Mouse (Mus musculus) right cerebral cortex, postnatal 36 days (tissue): Measurements from ENCODE around the gene D030056L22Rik.

Experiments used
- DNase-seq, 2 experiments: peaks; one replicate each; pipeline ENCODE4 v3.0.0; 2022; ENCODE audit warnings: low spot score in 2 of 2, mixed read lengths in 1 of 2

The D030056L22Rik gene

GRCm38 (mm10) chr19:18731077-18731476 is 18.1 kb downstream of the D030056L22Rik start:
- no peak for DNase-seq

GRCm38 (mm10) chr19:18735901-18736300 is 22.9 kb downstream of the D030056L22Rik start:
- DNase-seq, result no peak

- no peak for DNase-seq
Measured at GRCm38 (mm10) chr19:18739146-18739545, 26.2 kb downstream of the D030056L22Rik start.

GRCm38 (mm10) chr19:18743946-18744345 is 31.0 kb downstream of the D030056L22Rik start:
- DNase-seq, result no peak

GRCm38 (mm10) chr19:18746576-18747340 is 33.8 kb downstream of the D030056L22Rik start:
- DNase-seq, result no peak

- no peak for DNase-seq
Measured at GRCm38 (mm10) chr19:18747379-18747778, 34.4 kb downstream of the D030056L22Rik start.

- no peak for DNase-seq
Measured at GRCm38 (mm10) chr19:18749598-18750339, 36.8 kb downstream of the D030056L22Rik start, which contains the start of gene Trpm6. Gene Trpm6, plus strand, starts transcription at chr19:18749983.

GRCm38 (mm10) chr19:18757191-18757590 is 44.2 kb downstream of the D030056L22Rik start:
- DNase-seq, result no peak

GRCm38 (mm10) chr19:18757706-18758105 is 44.7 kb downstream of the D030056L22Rik start:
- no peak for DNase-seq

GRCm38 (mm10) chr19:18758269-18758668 is 45.3 kb downstream of the D030056L22Rik start:
- DNase-seq, result no peak

GRCm38 (mm10) chr19:18758916-18759315 is 45.9 kb downstream of the D030056L22Rik start:
- DNase-seq, result no peak

- DNase-seq, result no peak
Measured at GRCm38 (mm10) chr19:18766399-18766798, 53.4 kb downstream of the D030056L22Rik start.
